Mouse (Mus musculus): ENCODE results near the gene 2010300C02Rik.

GRCm38 (mm10) chr1:37636824-37637223, 83.1 kb downstream of the 2010300C02Rik start:
- TF ChIP-seq CTCF (IDR thresholded peaks at IDR 0.05; ENCODE audit: extremely low read depth, insufficient read depth, low read length) (no peak), POLR2A (IDR thresholded peaks at IDR 0.05; ENCODE audit: extremely low read depth, insufficient read depth, low read length) (no peak)
